Mouse (Mus musculus) CD8-positive naive resting alpha-beta T cell, adult 2 months (primary cell): ENCODE measurements around the gene Itga10.
"Not testable (repeated sequence)": the region's sequence is repeated elsewhere in the genome, so short reads cannot be mapped to it uniquely, and the experiment has no call there.

Experiments
- DNase-seq, 2 experiments: peaks; one replicate each; pipeline ENCODE4 v3.0.0; 2022; ENCODE audit warnings: low read depth in 2 of 2, low spot score in 2 of 2

The Itga10 gene

DNA sequence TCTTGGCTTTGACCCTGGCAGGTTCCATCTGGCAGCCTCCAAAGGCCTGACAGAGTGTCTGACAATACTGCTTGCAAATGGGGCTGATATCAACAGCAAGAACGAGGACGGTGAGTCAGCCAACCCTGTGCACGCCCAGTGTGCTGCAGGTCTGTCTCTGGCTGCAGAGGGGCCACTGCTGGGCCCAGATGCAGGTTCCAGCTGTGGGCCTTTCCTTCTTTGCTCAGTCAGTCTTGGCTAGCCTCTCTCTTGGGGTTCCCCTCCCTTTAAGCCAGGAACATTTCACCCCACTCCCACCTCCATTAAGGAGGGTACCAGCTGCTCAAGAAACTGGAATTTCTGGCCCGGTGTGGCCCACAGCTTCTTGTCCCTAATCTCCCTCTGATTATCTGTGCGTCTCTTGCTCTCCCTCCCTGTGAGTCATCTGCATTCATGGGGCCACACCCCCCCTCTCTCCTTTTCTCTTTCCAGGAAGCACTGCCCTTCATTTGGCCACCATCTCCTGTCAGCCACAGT is 33.8 kb downstream of the Itga10 start:
- DNase-seq, result no peak

DNA sequence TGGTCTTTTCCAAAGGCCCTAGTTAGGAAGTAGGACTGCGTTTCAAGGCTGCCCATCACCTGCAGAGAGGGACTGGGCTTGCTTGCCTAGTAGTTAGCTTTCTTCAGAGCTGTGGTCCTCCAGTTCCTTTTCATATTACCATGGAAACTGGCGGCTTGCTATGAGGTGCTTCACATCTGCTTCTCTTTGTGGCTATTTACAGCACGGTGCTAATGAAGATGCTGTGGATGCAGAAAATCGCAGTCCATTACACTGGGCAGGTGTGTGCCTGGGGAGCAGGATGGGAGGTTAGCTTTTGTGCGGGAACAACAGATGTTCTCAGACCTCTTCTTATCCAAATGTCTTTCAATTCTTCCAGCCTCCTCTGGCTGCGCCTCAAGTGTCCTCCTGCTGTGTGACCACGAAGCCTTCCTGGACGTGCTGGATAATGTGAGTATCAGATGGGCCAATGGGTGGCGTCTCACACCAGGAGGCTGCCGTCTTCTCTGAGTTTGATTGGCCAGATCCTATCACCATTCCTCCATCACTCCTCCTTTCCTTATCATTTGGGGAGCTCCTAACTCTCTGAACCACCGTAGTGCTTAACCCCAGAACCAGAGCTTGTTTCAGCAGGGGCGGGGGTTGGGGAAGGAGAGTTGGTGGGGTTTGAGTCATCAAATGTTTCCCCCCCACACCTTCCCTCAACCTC is 35.0 kb downstream of the Itga10 start:
- DNase-seq, result no peak

DNA sequence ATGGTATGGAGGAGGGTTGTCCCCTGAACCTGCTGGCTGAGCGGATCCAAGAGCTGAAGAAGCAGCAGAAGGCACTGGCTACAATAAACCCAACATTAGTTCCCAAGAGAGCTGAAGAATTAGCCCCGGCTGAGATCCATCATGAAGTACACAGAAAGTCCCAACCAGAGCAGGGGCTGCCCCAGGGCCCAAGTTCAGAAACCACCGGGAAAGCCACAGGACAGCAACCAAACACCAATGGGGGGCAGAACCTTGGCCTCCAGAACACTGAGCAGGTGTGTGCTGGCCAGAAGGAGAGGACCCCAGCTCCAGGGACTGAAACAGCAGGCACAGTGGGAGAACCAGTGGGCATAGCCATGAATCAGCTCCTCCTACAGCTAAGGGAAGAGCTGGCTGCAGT is 38.1 kb downstream of the Itga10 start:
- no peak for DNase-seq

DNA sequence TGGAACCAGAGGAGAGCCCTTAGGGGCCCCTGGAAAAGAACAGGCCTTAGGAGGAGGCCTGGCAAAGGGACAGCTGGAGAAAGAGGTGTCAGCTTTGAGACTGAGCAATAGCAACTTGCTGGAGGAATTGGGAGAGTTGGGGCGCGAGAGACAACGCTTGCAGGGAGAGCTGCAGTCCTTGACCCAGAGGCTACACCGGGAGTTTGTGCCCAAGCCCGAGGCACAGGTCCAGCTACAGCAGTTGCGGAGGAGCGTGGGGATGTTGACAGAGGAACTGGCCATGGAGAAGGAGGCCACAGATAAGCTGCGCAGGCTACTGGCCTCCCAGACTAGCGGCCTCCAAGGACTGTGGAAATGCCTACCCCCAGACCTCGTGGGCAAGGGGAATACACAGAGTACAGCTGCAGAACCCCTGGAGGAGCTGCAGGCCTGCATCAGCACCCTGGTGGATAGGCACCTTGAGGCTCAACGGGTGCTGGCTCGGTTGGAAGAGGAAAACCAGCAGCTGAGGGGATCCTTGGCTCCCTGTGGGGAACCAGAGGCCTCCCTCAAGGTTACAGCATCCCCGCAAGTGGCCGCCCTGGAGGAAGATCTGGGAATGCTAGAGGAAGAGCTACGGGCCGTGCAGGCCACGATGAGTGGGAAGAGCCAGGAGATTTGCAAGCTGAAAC is 38.9 kb downstream of the Itga10 start:
- DNase-seq, result no peak

- no peak for DNase-seq
Observed at GRCm38 (mm10) chr3:96684822-96685156, 39.4 kb downstream of the Itga10 start.

DNA sequence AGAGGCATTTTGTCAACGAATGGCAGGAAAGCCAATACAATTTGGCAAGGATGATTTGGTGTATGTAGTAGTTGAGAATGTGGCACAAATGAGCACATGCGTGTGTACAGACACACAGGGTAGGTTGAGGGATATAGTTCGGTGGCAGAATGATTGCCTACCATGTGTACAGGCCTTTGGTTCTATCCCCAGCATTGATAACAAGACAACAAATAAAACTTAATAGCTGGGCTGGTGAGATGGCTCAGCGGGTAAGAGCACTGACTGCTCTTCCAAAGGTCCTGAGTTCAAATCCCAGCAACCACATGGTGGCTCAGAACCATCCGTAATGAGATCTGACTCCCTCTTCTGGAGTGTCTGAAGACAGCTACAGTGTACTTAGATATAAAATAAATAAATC is 40.7 kb downstream of the Itga10 start:
- DNase-seq, result not testable (repeated sequence)

DNA sequence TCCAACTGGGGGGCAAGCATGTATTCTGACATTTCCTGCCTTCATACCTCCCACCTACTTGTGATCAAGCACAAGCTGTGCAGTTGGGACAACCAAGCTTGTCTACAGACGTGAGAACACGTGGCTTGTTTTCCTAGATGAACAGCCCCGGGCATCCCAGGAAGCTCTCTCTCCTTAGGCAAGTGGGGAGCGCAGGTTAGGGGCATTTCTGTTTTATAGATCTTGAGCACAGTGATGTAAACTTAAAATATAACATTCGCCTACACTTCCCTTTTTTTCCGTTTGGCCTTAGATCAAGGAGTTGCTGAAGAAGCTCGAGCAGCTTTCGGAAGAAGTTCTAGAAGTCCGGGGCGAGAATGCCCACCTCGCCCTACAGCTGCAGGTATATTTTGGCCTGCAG is 43.5 kb downstream of the Itga10 start:
- no peak for DNase-seq

- DNase-seq, result no peak
Observed at GRCm38 (mm10) chr3:96690298-96690697, 44.9 kb downstream of the Itga10 start.

DNA sequence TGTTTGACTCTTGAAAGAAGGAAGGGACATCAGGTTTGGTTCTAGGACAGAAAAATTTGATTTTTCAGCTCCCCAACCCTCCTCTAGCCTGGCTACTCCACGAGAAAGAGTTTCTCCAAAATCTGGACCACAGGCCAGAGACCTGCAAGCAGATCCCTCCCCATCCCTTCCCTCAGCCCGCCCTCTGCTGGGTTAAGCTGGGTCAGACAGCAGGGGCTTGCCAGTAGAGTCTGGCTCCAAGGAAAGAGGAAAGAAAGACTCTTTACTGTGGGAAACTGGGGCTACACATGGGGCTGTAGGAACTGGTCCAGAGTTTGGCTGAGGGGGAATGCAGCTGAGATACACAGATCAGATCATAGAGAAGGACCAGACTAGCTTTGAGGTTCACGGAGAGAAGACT is 47.1 kb downstream of the Itga10 start:
- no peak for DNase-seq

DNA sequence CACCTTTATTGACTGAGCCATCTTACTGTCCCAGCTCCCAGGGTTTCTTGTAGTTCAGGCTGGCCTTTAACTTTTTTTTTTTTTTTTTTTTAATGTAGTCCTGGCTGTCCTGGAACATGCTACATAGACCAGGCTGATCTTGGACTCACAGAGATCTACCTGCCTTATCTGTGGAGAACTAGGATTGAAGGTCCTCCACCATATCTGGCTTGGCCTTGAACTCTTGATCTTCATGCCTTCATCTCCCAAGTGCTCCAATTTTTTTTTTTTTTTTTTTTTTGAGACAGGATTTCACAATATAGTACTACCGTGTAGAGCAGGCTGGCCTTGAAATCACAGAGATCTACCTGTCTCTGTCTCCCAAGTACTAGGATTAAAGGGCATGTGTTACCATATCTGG is 48.2 kb downstream of the Itga10 start:
- no peak for DNase-seq

DNA sequence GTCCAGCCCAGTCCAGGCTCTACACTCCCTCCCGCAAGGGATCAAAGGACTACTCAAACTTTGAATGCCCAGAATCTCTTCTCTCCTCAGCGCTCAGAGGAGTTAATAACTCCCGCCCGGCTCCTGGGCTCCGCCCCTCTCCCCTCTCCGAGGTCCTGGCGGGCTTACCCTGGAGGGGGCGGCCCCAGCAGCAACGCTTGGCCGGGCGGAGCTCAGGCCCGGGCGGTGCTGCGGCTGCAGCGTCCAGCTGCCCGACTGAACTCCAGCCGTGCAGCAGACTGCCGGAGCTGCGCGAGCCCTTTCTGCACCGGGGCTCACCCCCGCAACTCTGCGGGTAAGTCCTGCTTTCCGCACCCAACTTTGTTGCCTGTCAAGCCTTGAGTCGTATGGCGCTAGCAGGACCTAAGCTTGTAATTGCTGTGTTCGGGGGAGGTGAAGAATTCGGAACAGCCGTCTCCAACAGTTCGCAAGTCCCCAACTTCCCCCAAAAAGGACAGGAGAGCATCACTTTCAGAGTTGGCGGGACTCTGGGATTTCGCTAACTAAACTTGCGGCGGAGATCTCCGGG is 50.9 kb downstream of the Itga10 start, which contains the start of gene Pias3:
Gene Pias3 (plus strand): TSS at position 187 of the 568 bp plus-strand sequence.
- DNase-seq, result peak in 1 of 2 experiments; percentile 54

- DNase-seq, result peak; percentile 41 to 56
Observed at GRCm38 (mm10) chr3:96696766-96697732, 51.7 kb downstream of the Itga10 start.

DNA sequence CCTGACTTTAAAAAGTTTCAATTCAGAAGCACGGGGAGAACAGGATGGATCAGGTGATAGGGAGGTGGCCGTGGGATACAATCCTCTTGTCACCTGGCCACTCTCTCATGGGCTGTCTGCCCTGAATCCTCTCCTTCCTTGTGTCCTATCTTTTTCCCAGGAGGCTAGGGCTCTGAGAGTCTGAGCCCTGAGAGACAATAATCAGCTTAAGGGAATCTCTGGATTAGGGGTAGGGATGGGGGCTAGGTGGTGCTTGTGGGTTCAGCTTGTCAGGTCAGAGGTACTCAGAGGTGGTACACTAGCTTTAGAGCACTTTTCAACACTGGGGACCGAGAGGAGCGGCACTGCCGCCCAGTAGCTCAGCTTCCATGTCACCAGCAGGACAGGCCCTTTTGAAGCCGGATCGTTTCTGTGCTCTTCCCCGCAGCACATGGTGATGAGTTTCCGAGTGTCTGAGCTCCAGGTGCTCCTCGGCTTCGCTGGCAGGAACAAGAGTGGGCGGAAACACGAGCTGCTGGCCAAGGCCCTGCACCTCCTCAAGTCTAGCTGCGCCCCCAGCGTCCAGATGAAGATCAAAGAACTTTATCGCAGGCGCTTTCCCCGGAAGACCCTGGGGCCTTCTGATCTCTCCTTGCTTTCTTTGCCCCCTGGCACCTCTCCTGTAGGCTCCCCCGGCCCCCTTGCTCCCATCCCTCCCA is 53.8 kb downstream of the Itga10 start:
- DNase-seq, result no peak

DNA sequence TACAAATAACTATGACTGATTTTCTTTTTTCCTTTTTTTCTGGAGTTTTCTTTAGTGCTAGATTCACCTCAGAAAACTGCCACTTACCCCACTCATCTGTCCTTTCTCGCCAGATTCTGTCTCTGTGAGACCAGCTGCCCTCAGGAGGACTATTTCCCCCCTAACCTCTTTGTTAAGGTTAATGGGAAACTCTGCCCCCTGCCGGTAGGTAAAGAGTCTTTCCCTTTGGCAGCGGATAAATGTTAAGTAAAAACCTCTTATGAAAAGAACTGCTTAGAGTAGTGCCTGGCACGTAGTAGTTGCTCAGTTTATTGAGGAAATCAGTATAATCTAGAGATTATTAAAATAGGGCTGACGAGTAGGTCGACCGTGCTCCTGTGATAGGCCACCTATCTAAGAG is 55.0 kb downstream of the Itga10 start:
- peak in 1 of 2 experiments; percentile 25 for DNase-seq

- DNase-seq, result no peak
Observed at GRCm38 (mm10) chr3:96701003-96701402, 55.6 kb downstream of the Itga10 start.

GRCm38 (mm10) chr3:96704778-96705177 is 59.4 kb downstream of the Itga10 start:
- peak in 1 of 2 experiments; percentile 21 for DNase-seq

DNA sequence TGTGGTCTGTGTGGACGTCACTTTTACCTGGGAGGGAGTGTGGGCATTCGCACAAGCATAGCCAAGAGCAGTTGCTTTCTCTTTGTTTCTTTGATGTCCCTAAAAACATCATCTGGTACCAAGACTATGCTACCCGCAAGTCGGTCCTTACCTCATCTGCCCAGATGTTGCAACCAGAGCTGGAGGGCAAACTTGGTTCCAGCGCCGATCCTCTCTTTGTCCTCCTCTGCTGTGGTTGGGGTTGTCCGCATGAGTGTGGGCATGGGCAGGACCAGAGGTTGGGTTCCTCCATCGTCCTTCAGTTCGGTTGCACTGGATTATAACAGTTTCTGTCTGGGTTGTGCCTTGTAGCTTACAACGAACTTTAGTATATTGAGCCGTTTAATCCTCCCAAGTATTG is 60.8 kb downstream of the Itga10 start:
- no peak for DNase-seq

DNA sequence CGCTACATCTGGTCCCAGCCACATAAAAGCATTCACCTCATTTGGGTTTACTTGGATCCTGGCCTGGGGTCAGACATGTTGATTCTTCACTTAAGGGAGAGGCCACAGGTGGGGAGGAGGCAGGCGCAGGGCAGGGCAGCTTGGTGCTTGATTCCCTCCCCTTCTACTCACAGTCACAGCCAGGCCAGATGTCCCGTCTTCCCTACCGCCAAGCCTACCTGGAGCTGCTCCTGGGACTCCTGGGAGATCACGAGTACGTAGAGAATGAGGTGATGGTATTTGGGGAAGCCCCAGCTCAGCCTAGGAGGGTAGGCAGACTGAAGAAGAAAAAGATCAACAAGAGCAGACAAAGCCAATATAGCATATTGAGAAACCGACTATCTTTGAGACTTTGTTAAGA is 61.6 kb downstream of the Itga10 start:
- no peak for DNase-seq

- DNase-seq, result peak; percentile 46 to 53
Observed at GRCm38 (mm10) chr3:96707903-96708683, 62.7 kb downstream of the Itga10 start, which contains the start of gene Nudt17. Gene Nudt17 (minus strand): TSS chr3:96708562.

- DNase-seq, result no peak
Observed at GRCm38 (mm10) chr3:96708684-96709064, 63.3 kb downstream of the Itga10 start.
